Mouse (Mus musculus) midbrain, embryonic 11.5 days (tissue): Measurements from ENCODE around the gene Ninl. TPM values are rescaled to one million over a fixed set of nuclear protein-coding genes. Genes with fewer than 3 reads are reported as not detected.

ENCODE experiments used
- ATAC-seq: fragments of 200-750 bp; cut with Nextera tagmentation; 2 replicates; pipeline ENCODE4 v1.8.0; 2017; ENCODE audit warnings: moderate TSS enrichment, moderate library complexity; ENCODE audit not compliant: low FRiP score
- DNase-seq: peaks from one replicate; pipeline ENCODE4 v3.0.0; 2015; ENCODE audit warnings: low spot score; ENCODE audit errors: missing footprints
- H3K27ac ChIP-seq: fragments of 300-500 bp; sonication (generic); 2 replicates; pipeline ENCODE4 v1.5.1; 2014; ENCODE audit warnings: low read depth, low read length
- H3K27me3 ChIP-seq: fragments of 300-500 bp; sonication (generic); 2 replicates; pipeline ENCODE4 v1.6.1; 2014; ENCODE audit warnings: mild to moderate bottlenecking, low read length, moderate library complexity, mixed read lengths; ENCODE audit not compliant: control insufficient read depth, insufficient read depth
- H3K36me3 ChIP-seq: fragments of 300-500 bp; sonication (generic); 2 replicates; pipeline ENCODE4 v1.6.1; 2014; ENCODE audit warnings: mild to moderate bottlenecking, low read length, moderate library complexity, mixed read lengths; ENCODE audit not compliant: control insufficient read depth, insufficient read depth
- H3K4me1 ChIP-seq: fragments of 300-500 bp; sonication (generic); 2 replicates; pipeline ENCODE4 v1.6.1; 2014; ENCODE audit warnings: low read length; ENCODE audit not compliant: control insufficient read depth, insufficient read depth
- H3K4me2 ChIP-seq: fragments of 300-500 bp; sonication (generic); 2 replicates; pipeline ENCODE4 v1.6.1; 2014; ENCODE audit warnings: mild to moderate bottlenecking, moderate library complexity
- H3K4me3 ChIP-seq: fragments of 300-500 bp; sonication (generic); 2 replicates; pipeline ENCODE4 v1.5.1; 2014; ENCODE audit warnings: low read depth, low read length
- H3K9ac ChIP-seq: fragments of 300-500 bp; sonication (generic); 2 replicates; pipeline ENCODE4 v1.6.1; 2014; ENCODE audit warnings: low read length
- H3K9me3 ChIP-seq: fragments of 300-500 bp; sonication (generic); 2 replicates; pipeline ENCODE4 v1.6.1; 2016; ENCODE audit warnings: low read length; ENCODE audit not compliant: control insufficient read depth
- WGBS: fragments of 180-500 bp; shearing (Covaris S2); extraction: QIAGEN DNeasy Blood & Tissue Kit; methylation state at CpG from one replicate; pipeline ENCODE4 v1.1.7; 2014; 5-methylcytosine and 5-hydroxymethylcytosine counted together
- polyA plus RNA-seq: library from polyadenylated mRNA; unstranded; fragments of >200 nt; fragmentation: Nextera tagmentation; extraction: Ambion mirVana; gene quantifications from 2 replicates; pipeline ENCODE4 v1.2.1, GENCODE M21; 2014

The Ninl gene
- 11.2 and 11.6 TPM in 2 replicates for polyA plus RNA-seq

- ATAC-seq (peak; percentile 97), DNase-seq (peak; percentile 99)
- Histone ChIP-seq H3K27ac (peak within 1 kb of the TSS; percentile 40; the same call in 1 of the 2 replicates), H3K27me3 (no peaks in the 10 kb centered on the region), H3K36me3 (no peaks in the 10 kb centered on the region), H3K4me1 (peaks cover 4% of the 10 kb centered on the region; the same call in 1 of the 2 replicates), H3K9ac (peak within 1 kb of the TSS; percentile 97), H3K9me3 (no peaks in the 10 kb centered on the region), H3K4me3 (peak within 1 kb of the TSS; percentile 87), H3K4me2 (peak within 1 kb of the TSS; percentile 71)
- WGBS, result under 1% methylated on average over 34 of the region's 34 CpGs
These were observed at the start of gene Ninl, which contains the start of gene Nanp for GRCm38 (mm10) chr2:151039232-151039695. Gene Ninl (minus strand): TSS chr2:151039382. Gene Nanp (minus strand): TSS chr2:151039398.

GRCm38 (mm10) chr2:151056637-151057036 lies 17.5 kb upstream of the Ninl start:
- ATAC-seq, result no peak
- H3K36me3 ChIP-seq, result no peaks in the 10 kb centered on the region
- H3K9ac ChIP-seq, result no peak overlapping the region
- H3K9me3 ChIP-seq, result no peaks in the 10 kb centered on the region
- no peak overlapping the region for H3K27ac ChIP-seq
- 93% methylated on average over 1 of the region's 1 CpGs for WGBS
- H3K4me2 ChIP-seq, result no peak overlapping the region
- no peak overlapping the region for H3K4me3 ChIP-seq
- H3K4me1 ChIP-seq, result no peaks in the 10 kb centered on the region
- DNase-seq, result no peak
- H3K27me3 ChIP-seq, result no peaks in the 10 kb centered on the region

- Histone ChIP-seq H3K4me2 (no peak overlapping the region), H3K27ac (no peak overlapping the region), H3K4me1 (peaks cover 4% of the 10 kb centered on the region; the same call in 1 of the 2 replicates), H3K9ac (no peak overlapping the region), H3K4me3 (no peak overlapping the region), H3K36me3 (no peaks in the 10 kb centered on the region), H3K27me3 (no peaks in the 10 kb centered on the region), H3K9me3 (no peaks in the 10 kb centered on the region)
- DNase-seq, result no peak
- ATAC-seq, result no peak
- 85% methylated on average over 1 of the region's 1 CpGs for WGBS
These were observed 1.2 kb upstream of the Ninl start for GRCm38 (mm10) chr2:151040411-151040810.

- Histone ChIP-seq H3K4me1 (peaks cover 4% of the 10 kb centered on the region; the same call in 1 of the 2 replicates), H3K9ac (peak overlapping the region; percentile 97), H3K9me3 (no peaks in the 10 kb centered on the region), H3K4me2 (peak overlapping the region; percentile 71), H3K27me3 (no peaks in the 10 kb centered on the region), H3K36me3 (no peaks in the 10 kb centered on the region), H3K4me3 (peak overlapping the region; percentile 87), H3K27ac (no peak overlapping the region)
- ATAC-seq (peak; percentile 26), DNase-seq (peak; percentile 84)
- WGBS, result 44% methylated on average over 8 of the region's 8 CpGs
These were observed 544 bp upstream of the Ninl start for GRCm38 (mm10) chr2:151039726-151040125.

GRCm38 (mm10) chr2:151038811-151039222 lies 365 bp downstream of the Ninl start:
- under 1% methylated on average over 25 of the region's 30 CpGs for WGBS

GRCm38 (mm10) chr2:151037876-151038552 lies 1.2 kb downstream of the Ninl start:
- H3K36me3 ChIP-seq, result no peaks in the 10 kb centered on the region
- DNase-seq (peak; percentile 85), ATAC-seq (no peak)
- peak overlapping the region; percentile 87 for H3K4me3 ChIP-seq
- peaks cover 4% of the 10 kb centered on the region; the same call in 1 of the 2 replicates for H3K4me1 ChIP-seq
- no peak overlapping the region for H3K27ac ChIP-seq
- H3K9ac ChIP-seq, result peak overlapping the region; percentile 97
- 67% methylated on average over 18 of the region's 18 CpGs for WGBS
- H3K9me3 ChIP-seq, result no peaks in the 10 kb centered on the region
- peak overlapping the region; percentile 71 for H3K4me2 ChIP-seq
- H3K27me3 ChIP-seq, result no peaks in the 10 kb centered on the region

More at GRCm38 (mm10) chr2:151038811-151039222, 365 bp downstream of the Ninl start:
- DNase-seq (peak; percentile 96), ATAC-seq (peak; percentile 82)
- H3K4me1 ChIP-seq, result peaks cover 4% of the 10 kb centered on the region; the same call in 1 of the 2 replicates
- H3K9me3 ChIP-seq, result no peaks in the 10 kb centered on the region
- peak overlapping the region; percentile 87 for H3K4me3 ChIP-seq
- H3K4me2 ChIP-seq, result peak overlapping the region; percentile 71
- no peaks in the 10 kb centered on the region for H3K36me3 ChIP-seq
- H3K9ac ChIP-seq, result peak overlapping the region; percentile 97
- H3K27ac ChIP-seq, result peak overlapping the region; percentile 40; the same call in 1 of the 2 replicates
- H3K27me3 ChIP-seq, result no peaks in the 10 kb centered on the region

- Histone ChIP-seq H3K9me3 (no peaks in the 10 kb centered on the region), H3K4me3 (no peak overlapping the region), H3K4me2 (no peak overlapping the region; the same call in 1 of the 2 replicates), H3K9ac (no peak overlapping the region), H3K36me3 (no peaks in the 10 kb centered on the region), H3K4me1 (peaks cover 4% of the 10 kb centered on the region; the same call in 1 of the 2 replicates), H3K27ac (no peak overlapping the region), H3K27me3 (no peaks in the 10 kb centered on the region)
- ATAC-seq (no peak), DNase-seq (no peak)
- 96% methylated on average over 1 of the region's 1 CpGs for WGBS
These were observed 1.9 kb downstream of the Ninl start for GRCm38 (mm10) chr2:151037292-151037691.

GRCm38 (mm10) chr2:151036721-151037120 lies 2.5 kb downstream of the Ninl start:
- DNase-seq (no peak), ATAC-seq (no peak)
- H3K27ac ChIP-seq, result no peak overlapping the region
- 92% methylated on average over 2 of the region's 2 CpGs for WGBS
- no peaks in the 10 kb centered on the region for H3K27me3 ChIP-seq
- no peak overlapping the region for H3K4me2 ChIP-seq
- H3K36me3 ChIP-seq, result no peaks in the 10 kb centered on the region
- no peak overlapping the region for H3K4me3 ChIP-seq
- H3K9me3 ChIP-seq, result no peaks in the 10 kb centered on the region
- H3K4me1 ChIP-seq, result peaks cover 4% of the 10 kb centered on the region; the same call in 1 of the 2 replicates
- H3K9ac ChIP-seq, result no peak overlapping the region

- Histone ChIP-seq H3K27me3 (no peaks in the 10 kb centered on the region), H3K9me3 (no peaks in the 10 kb centered on the region), H3K36me3 (no peaks in the 10 kb centered on the region), H3K27ac (no peak overlapping the region), H3K4me2 (no peak overlapping the region), H3K4me1 (peaks cover 4% of the 10 kb centered on the region; the same call in 1 of the 2 replicates), H3K9ac (no peak overlapping the region), H3K4me3 (no peak overlapping the region)
- ATAC-seq (no peak), DNase-seq (no peak)
- WGBS, result 90% methylated on average over 3 of the region's 3 CpGs
These were observed 4.7 kb downstream of the Ninl start for GRCm38 (mm10) chr2:151034435-151034834.
